Mouse (Mus musculus) left cerebral cortex, adult 8-10 months (tissue): ENCODE data around the gene Zdhhc12. TPM values are rescaled to one million over a fixed set of nuclear protein-coding genes. Genes with fewer than 3 reads are reported as not detected.
"Not testable (repeated sequence)": the region's sequence is repeated elsewhere in the genome, so short reads cannot be mapped to it uniquely, and the experiment has no call there.

Experiments
- DNase-seq, 2 experiments: peaks; one replicate each; pipeline ENCODE4 v3.0.0; 2022; ENCODE audit warnings: low spot score in 2 of 2
- total RNA-seq, 4 experiments: library from RNA; stranded (reverse); gene quantifications; 2 replicates each; pipeline ENCODE4 v1.2.4; 2022

Zdhhc12 gene
- total RNA-seq, 4 experiments from 2014 or later: 6.8 to 10.5 (median 8.9) TPM

- peak; percentile 72 to 94 for DNase-seq
Observed at GRCm38 (mm10) chr2:30066046-30066901, 27.2 kb downstream of the Zdhhc12 start.

GRCm38 (mm10) chr2:30064298-30064697, 29.1 kb downstream of the Zdhhc12 start:
- DNase-seq: no peak

DNA sequence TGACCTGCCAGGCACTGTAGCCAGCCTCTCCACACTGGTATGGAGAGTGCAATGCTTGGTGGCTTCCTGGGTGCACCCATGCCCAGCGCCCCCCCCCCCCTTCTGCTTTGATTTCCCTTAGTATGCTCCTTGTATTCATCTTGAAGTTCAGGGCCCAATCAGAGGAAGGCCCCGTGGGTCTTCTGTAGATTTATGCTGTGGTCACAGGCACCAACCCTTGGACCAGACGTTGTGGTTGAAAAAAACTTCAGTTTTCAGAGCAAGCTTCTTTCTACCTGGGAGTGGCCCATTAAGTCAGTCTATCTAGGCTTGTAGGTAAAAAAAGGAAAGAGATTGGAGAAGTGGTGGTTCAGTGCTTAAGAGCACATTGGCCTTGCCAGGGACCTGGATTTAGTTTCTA, 29.7 kb downstream of the Zdhhc12 start:
- DNase-seq: no peak

DNA sequence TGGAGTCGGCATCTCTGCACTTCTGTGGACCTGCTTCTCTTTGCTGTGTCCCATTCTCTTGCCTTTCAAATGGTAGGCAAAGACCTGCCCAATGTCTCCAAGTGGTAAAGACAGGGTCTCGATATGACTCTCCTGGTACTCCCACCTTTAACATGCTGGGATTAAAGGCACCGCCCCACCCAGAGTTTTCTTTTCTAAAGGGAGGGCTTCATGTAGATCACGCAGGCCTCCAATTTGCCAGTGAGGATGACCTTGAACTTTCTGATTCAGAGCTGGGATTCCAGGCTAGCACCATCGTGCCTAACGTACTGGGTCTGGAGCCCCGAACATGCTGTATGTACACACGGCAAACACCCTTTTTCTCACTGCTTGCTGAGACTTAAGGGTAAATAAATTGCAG, 30.2 kb downstream of the Zdhhc12 start:
- no peak for DNase-seq

- DNase-seq: peak in 1 of 2 experiments; percentile 26
Observed at GRCm38 (mm10) chr2:30062249-30063093, 31.0 kb downstream of the Zdhhc12 start.

- no peak for DNase-seq
Observed at GRCm38 (mm10) chr2:30061215-30062166, 32.0 kb downstream of the Zdhhc12 start.

DNA sequence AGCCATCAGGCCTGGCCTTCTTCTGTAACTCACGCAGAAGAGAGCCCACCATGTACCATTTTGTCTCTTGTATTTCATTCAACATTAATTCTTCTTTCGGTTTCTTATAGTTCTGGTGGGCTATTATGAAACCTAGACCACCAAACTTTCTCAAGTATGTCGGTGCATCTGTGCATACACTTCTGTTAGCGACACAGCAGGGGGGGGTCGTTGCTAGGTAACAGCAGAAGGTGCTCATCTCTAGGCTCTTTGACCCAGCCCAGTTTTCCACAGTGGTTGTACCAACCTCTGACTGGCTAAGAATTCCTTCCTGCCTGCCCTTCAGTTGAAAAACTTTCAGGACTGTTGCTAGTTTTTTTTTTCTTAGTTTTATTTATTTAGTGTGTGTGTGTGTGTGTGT, 35.0 kb downstream of the Zdhhc12 start:
- no peak for DNase-seq

- no peak for DNase-seq
Observed at GRCm38 (mm10) chr2:30057223-30057904, 36.1 kb downstream of the Zdhhc12 start, which contains the start of gene Set. Gene Set (plus strand): TSS chr2:30057378.

- DNase-seq: no peak
Observed at GRCm38 (mm10) chr2:30056736-30057135, 36.7 kb downstream of the Zdhhc12 start.

GRCm38 (mm10) chr2:30055310-30055709, 38.1 kb downstream of the Zdhhc12 start:
- not testable (repeated sequence) for DNase-seq

DNA sequence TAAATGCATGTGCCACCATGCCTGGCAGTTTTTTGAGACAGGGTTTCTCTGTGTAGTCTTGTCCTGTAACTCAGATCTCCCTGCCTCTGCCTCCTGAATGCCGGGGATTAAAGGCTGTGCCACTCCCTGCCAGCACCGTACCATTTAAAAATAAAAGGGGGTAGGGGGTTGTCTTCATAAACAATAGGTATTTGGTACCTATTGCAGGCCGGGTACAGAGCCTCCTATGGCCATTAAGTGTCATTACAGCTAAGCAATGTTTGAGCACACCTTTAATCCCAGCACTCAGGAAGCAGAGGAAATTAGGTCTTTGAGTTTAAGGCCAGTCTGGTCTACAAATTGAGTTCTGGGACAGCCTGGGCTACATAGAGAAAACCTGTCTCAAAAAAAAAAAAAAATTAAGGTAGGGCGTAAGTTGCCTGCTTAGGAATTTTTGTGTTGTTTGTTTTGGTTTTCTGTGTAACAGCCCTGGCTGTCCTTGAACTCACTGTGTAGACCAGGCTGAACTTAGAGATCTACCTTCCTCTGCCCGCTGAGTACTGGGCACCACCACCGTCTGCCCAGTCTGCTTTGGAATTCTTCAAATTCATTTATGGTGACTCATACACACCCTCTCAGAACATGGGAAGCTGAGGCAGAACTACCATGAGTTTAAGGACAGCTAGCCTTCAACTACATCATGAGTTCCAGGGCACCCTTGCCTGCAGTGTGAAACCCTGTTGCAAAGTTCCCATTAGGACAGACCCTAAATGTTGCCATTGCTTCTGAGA, 41.3 kb downstream of the Zdhhc12 start:
- no peak for DNase-seq

DNA sequence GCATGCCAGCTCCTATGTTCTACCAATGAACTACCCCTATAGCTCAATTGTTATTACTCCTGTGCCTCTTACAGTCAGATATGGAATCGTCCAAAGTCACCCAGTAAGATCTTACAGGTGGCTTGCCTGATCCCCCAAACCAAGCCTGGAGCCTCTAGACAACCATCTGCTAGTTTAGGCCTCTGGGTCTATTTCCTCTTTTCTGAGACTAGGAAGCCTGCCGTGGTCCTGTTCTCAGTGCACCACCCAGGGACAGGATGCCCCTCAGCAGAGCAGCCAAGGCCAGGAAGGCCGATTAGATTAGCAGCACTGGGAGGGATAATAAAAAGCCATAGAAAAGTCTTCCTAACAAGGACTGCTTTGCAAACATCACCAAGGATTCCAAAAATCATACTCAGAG, 43.6 kb downstream of the Zdhhc12 start:
- no peak for DNase-seq

DNA sequence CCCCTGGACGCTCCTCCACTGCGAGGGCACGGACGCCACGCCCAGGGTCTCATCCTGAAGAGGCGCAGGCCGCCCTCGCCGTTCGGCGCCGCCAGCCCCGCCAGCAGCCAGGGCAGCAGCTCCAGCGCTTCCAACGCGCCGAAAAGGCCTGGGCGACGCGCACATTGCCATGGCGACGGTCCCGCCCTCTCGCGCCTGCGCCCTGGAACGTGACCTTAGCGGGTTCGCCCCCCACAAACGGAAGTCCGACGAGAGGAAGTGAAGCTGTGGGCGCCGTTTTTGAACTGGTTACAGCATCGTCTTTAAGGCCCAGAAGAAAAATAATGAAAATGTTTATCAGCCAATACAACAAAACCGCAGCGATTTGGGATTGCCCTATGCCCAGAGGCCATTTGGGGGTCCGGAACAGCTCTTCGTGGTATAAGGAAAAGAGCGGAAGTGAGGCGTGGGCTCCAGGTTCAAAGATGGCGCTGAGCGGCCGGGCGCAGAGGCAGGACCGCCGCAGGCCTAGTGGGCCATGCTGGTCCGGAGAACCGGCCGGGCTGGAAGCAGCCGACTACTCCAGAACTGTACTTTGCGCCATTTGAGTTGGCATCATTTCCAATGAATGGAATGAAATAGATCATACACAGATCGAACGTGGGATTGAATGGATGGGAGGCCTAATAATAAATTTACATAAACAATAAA, 44.6 kb downstream of the Zdhhc12 start, which contains the start of gene Wdr34:
TSS of gene Wdr34 (minus strand) at position 183 of the 690 bp plus-strand sequence.
- peak; percentile 93 to 96 for DNase-seq

DNA sequence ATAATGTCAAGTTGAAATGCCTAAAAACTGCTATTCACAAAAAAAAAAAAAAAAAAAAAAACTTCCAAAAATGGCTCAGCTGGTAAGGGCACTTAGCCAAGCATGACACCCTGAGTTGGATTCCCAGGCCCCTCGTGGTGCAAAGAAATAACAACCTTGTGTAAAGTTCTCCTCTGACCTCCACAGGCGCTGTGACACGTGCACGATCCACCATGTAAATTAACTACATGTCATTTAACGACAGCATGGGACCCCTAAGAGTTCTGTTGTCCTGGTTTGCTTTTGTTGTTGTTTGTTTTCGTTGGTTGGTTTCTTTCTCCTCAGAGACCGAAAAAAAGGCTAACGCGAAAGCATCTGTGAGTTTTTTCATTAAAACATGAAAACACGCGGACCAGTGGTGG, 45.3 kb downstream of the Zdhhc12 start:
- DNase-seq: no peak

DNA sequence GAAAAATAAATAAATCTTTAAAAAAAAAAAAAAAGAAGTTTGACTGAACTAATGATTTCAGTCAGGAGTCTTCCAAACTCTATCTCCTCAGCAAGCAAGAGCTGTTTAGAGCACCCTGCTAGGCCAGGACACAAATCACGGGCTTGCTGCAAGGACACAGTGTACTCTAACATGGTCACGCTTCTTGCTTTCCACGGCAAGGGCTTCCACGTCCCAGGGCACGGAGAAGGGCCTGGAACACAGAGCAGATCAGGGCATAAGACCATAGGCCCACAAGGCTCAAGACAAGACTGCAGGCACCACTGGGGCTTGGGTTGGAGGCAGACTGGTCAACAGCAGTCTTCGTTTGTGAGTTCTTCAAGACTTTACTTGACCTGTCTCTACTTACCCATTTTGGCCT, 46.3 kb downstream of the Zdhhc12 start:
- no peak for DNase-seq

DNA sequence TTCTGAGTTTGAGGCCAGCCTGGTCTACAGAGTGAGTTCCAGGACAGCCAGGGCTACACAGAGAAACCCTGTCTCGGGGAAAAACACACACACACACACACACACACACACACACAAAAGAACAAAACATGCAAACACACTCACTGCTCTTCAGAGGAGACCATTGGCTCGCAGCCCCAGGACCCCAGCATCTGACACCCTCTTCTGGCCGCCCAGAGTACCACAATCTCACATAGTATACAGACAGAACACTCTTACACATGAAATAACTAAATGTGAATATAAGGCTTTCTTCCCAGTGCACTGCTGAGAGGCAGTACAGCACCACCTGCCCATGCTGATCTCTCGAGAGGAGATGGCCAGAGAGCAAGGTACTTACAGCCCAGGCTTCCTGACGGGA, 48.9 kb downstream of the Zdhhc12 start:
- DNase-seq: no peak

DNA sequence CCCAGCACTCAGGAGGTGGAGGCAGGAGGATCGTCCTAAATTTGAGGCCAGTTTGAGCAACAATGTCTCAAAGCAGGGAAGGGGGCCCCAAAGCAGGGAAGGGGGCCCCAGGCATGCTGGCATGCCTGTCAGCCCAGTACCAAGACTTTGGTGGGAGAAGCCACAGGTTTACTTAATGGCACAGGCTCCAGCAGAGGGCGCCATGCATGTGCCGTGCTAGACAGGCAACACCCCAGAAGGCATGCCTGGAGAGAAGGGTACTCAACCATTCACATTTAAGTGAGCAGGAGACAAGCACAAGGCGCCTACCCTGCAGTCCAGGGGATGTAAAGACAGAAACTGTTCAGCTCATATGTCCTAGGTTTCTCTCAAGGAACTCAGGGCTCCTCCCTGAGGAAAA, 51.0 kb downstream of the Zdhhc12 start:
- no peak for DNase-seq
